Mouse (Mus musculus): ENCODE results near the gene Zbtb7b.
A peak's percentile ranks its signal among the peaks of the same experiment; 100 is the strongest.

GRCm38 (mm10) chr3:89359630-89360029 is 34.9 kb downstream of the Zbtb7b start:
- no peak for TF ChIP-seq TCF12 (IDR thresholded peaks at IDR 0.05; ENCODE audit: insufficient read depth, poor library complexity, severe bottlenecking)
- no peak for TF ChIP-seq REST (IDR thresholded peaks at IDR 0.05; ENCODE audit: insufficient read depth, insufficient read length)
- TF ChIP-seq POLR2A (IDR thresholded peaks at IDR 0.05; ENCODE audit: insufficient read length, low read depth), result peak; percentile 62
- TF ChIP-seq SRF (IDR thresholded peaks at IDR 0.05; ENCODE audit: control insufficient read depth, insufficient read length, low read depth), result no peak
- peak; percentile 26 for TF ChIP-seq POLR2AphosphoS2 (IDR thresholded peaks at IDR 0.05; ENCODE audit: insufficient read length, low read depth)
- TF ChIP-seq USF1 (IDR thresholded peaks at IDR 0.05; ENCODE audit: low read depth), result no peak

All from myocyte (in vitro differentiated cells).